Mouse (Mus musculus) thymus, adult 2 months (tissue): ENCODE results near the gene Hal.

Experiments used
- CTCF ChIP-seq: fragments of 200-500 bp; IDR thresholded peaks from 2 replicates; pipeline ENCODE4 v1.5.1; 2012; ENCODE audit warnings: mild to moderate bottlenecking, control low read depth, low read length, moderate library complexity, borderline replicate concordance; ENCODE audit not compliant: control insufficient read depth, poor library complexity, insufficient read depth; ENCODE audit errors: extremely low read depth
- POLR2A ChIP-seq: fragments of 200-500 bp; IDR thresholded peaks from 2 replicates; pipeline ENCODE4 v1.6.1; 2012; ENCODE audit warnings: mild to moderate bottlenecking, low read length, control low read depth, moderate library complexity; ENCODE audit not compliant: control insufficient read depth, poor library complexity, insufficient read depth; ENCODE audit errors: extremely low read depth

- no peak for TF ChIP-seq POLR2A
- peak; percentile 86 for TF ChIP-seq CTCF
Measured at GRCm38 (mm10) chr10:93539775-93540430, 51.3 kb downstream of the Hal start, which contains the start of gene Amdhd1.
